Mouse (Mus musculus) adrenal gland, adult 2 months (tissue): ENCODE data around the gene Tle2. TPM values are rescaled to one million over a fixed set of nuclear protein-coding genes. Genes with fewer than 3 reads are reported as not detected.

Experiments used
- DNase-seq: peaks from one replicate; pipeline ENCODE4 v3.0.0; 2021
- long read RNA-seq: library from polyadenylated mRNA; stranded (forward); transcript quantifications from one replicate; pipeline ENCODE4 v2.0.0, GENCODE M21; 2021
- polyA plus RNA-seq: library from polyadenylated mRNA; depleted of rRNA; stranded (reverse); fragments of >200 nt; gene quantifications from 2 replicates; pipeline ENCODE4 v1.2.3, GENCODE M21; 2012; rRNA removed
- total RNA-seq, 2 experiments: library from RNA; stranded (reverse); gene quantifications; 2 replicates each; pipeline ENCODE4 v1.2.3; 2021

Gene Tle2
- 10 to 100 TPM; 50.4 to 51.0 TPM for total RNA-seq
- polyA plus RNA-seq = 417 and 691 TPM in 2 replicates
- long read RNA-seq, partial matches to known transcripts = 2 of 38 reads
- long read RNA-seq, other reads (novel, unspliced or antisense) = 34 of 38 reads

DNA sequence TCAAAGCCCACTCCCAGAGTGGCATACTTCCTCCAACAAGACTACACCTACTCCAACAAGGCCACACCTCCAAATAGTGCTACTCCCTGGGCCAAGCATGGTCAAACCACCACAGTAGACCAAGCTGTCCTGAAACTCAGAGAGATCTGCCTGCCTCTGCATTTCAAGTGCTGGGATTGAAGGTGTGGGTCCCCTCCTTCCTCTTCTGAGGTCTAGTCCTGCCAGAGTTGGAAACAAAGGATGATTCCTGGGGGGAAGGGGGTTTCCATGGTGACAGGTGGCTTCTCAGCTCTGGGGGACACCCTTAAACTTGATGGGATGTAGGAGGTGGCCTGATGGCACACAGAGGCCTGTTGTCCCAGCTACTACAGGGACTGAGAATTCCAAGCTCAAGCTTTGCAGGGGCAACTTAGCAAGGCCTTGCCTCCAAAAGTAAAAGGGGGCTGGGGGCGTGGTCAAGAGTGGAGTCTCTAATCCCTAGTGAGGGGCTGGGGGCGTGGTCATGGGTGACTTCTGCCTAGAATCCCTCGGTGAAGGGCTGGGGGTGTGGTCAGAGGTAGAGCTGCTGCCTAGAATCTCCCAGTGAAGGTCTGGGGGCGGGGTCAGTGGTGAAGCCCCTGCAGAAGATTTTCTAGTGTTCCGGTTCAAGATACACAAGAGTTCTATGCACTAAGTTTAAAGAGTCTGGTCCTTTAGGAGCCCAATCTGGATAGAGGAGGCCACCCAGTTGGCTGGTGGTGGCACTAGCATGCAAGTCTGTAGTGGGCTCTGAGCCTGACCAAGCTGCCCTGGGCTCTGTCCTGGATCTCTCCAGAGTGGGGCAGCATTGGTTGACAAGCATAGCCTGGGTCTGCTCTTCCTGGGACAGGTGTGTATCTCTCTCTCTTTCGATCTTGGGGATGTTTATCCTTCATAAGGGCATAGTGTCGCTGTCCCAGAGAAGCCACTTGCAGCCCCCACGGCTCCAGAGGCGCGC lies at the start of gene Tle2:
Tle2 (plus strand) TSS at position 481 of the 976 bp plus-strand sequence.
- peak; percentile 45 for DNase-seq

- DNase-seq = peak; percentile 3
Observed at GRCm38 (mm10) chr10:81525017-81525694, 49.2 kb upstream of the Tle2 start.

- peak; percentile 83 for DNase-seq
Observed at GRCm38 (mm10) chr10:81526779-81527178, 47.6 kb upstream of the Tle2 start.

DNA sequence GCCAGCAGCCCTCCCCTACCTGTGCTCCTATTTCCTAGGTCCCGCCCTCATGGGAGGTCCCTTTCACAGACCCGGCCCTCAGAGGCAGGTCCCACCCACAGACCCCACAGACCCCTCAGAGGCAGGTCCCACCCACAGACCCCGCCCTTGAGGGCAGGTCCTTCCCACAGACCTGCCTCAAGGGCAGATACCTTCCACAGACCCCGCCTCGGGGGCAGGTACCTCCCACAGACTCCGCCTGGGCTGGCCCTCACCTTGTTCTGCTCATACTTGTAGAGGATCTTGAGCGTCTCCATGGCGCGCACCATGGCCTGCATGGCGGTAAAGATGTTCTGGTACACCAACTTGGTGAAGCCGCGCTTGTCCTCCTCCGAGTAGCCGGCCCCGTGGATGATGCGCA lies 39.5 kb upstream of the Tle2 start:
- no peak for DNase-seq

DNA sequence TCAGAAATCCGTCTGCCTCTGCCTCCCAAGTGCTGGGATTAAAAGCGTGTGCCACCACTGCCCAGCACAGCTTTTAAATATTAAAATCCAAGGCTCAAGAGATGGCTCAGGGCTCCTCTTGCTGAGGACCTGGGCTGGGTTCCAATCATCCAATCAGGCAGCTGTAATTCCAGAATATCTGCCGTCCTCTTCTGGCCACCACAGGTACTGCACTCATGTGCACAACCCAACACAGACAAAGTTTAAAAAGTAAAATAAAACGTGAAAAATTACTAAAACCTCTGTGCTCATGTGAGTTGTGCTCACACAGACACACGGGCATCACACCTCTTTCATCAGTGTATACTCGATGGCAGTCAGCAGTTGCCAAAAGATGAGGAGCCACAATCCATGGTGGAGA lies 37.6 kb upstream of the Tle2 start:
- no peak for DNase-seq

- no peak for DNase-seq
Observed at GRCm38 (mm10) chr10:81537429-81537828, 36.9 kb upstream of the Tle2 start.

- DNase-seq = no peak
Observed at GRCm38 (mm10) chr10:81538321-81539048, 35.9 kb upstream of the Tle2 start.

DNA sequence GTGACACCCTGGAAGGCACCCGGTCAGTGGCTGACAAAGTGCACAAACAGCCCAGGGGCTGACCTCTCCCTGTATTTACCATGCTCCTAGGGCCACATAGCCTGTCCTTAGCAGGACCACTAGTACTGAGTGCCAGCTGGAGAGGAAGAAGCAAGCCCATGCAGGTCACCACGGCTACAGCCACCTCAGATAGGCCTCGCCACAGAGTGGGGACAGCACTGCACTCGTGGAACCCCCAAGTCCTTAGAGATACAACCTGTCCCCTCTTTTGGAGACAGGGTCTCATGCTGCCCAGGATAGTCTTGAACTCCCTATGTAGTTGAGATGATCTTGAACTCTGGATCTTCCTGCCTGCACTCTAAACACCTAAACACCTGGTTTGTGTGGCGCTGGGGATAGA lies 33.0 kb upstream of the Tle2 start:
- DNase-seq = no peak

DNA sequence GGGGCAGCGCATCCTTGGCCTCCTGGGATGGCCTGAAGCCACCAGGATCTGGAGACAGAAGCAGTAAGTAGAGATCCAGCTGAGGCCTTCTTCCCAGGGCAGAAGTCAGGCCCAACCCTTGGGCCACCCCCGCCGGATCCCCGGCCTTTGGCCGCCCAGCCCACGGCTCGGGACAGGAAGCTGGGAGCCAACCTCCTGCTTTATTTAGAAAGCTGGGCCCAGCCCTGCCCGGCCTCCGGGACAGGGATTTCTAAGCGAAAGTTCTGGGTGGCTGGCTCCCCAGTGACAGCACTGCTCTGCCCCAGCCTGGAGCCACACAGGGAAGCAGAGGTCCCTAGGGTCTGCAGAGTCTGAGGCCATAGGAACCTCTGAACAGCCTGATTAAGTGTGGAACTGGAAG lies 32.6 kb upstream of the Tle2 start:
- peak; percentile 80 for DNase-seq

DNA sequence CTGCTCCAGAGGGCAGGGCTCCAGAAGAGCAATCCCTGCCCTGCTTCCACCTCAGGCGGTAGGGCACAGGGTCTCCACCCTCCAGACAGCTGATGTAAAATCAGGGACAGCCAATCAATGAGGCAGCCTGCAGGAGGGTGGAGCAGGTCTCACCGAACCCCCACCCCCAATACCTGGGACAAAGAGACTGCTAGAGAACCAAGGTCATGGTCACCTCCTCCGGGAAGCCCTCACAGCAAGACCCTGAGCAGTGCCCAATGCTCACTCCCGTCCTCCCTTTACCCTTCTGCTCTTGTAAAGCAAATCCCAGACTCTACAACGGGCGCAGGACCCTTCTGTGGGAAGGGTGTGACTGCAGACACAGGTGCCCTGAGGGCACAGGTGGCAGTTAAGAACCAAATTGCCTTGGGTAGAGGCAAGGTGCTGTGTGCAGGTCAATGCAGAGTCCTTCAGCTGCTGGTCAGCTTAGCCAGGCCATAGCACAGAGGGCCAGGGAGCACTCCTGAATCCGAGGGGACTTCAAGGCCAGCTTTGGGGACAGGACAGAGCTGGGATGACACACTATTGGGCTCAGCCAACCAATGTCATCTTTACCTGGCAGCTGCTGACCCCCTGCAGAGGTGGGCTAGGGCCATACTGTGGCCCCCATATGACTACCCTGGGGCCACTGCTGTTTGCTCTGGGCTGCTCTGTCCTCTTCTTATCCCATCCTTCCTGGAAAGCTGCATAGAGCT lies 31.5 kb upstream of the Tle2 start:
- DNase-seq = no peak

DNA sequence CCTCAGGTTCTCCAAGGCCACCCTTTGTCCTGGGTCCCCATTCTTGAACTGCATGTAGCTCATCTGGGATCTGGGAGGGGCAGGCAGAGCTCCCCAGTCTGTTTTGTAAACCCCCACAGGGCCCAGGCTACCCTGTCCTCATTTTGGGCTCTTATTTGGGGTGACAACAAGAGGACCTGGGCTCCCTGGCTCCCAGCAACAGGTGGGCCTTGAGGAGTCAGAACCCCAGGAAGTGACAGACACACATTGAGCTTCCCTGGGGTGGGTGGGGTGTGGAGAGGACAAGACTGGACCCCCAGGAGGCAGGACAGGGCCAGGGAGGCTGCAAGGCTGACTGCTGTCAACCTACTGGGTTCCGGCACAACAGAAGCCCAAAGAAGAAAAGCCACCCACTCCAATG lies 30.7 kb upstream of the Tle2 start:
- DNase-seq = no peak

GRCm38 (mm10) chr10:81544296-81545160 lies 29.8 kb upstream of the Tle2 start:
- DNase-seq = no peak

GRCm38 (mm10) chr10:81545161-81545747 lies 29.1 kb upstream of the Tle2 start, which contains the start of gene Gna11:
Gna11 (minus strand) TSS chr10:81545190.
- DNase-seq = peak; percentile 100

DNA sequence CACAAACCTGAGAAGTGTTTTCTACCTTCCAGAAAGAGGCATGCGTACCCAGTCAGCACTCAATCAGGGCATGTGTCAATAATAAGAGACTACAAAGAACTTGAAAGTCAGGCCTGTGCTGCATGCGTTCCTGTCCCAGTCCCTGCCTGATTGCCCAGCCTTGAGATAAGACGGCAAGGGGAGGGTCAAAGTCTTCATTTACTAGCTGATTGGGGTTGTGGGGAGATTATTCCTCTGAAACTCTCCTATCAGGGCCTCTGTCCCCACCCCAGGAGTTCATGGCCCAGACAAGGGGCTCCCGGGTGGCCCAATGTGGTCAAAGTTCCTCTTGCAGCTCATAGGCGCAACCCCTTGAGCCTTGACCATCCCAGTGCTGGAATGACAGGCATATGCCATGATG lies 28.0 kb upstream of the Tle2 start:
- no peak for DNase-seq

DNA sequence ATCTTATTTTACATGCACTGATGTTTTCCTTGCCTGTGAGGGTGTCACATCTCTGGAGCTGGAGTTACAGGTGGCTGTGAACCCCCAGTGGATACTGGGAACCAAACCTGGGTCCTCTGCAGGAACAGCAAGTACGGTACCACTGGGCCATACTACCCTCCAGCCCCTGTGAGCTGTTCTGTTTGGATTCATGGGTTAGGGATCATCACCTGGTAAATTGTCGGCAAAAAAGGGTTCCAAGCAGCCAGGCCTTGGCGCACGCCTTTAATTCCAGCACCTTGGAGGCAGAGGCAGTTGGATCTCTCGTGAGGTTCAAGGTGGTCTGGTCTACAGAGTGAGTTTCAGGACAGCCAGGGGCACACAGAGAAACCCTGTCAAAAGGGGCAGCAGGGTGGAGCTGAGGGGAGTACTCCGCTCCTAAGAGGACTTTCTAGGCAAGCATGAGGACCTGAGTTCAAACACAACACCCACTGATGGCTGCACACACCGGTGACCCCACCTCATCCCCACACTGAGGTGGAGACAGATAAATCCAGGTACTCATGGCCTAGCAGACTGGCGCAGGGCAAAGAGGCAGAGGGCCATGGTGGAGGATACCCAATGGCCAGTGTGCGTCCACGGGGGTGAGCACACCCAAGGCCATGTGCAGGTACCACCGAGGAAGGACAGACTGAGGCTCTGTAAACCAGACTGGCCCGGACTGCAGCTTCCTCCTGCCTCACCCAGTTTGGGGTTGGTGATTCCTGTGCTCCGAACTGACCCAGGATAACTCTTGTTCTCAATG lies 27.4 kb upstream of the Tle2 start:
- no peak for DNase-seq

- DNase-seq = no peak
Observed at GRCm38 (mm10) chr10:81548944-81549343, 25.4 kb upstream of the Tle2 start.

GRCm38 (mm10) chr10:81550257-81550656 lies 24.1 kb upstream of the Tle2 start:
- DNase-seq = peak; percentile 61

GRCm38 (mm10) chr10:81551597-81552102 lies 22.7 kb upstream of the Tle2 start:
- DNase-seq = peak; percentile 86

DNA sequence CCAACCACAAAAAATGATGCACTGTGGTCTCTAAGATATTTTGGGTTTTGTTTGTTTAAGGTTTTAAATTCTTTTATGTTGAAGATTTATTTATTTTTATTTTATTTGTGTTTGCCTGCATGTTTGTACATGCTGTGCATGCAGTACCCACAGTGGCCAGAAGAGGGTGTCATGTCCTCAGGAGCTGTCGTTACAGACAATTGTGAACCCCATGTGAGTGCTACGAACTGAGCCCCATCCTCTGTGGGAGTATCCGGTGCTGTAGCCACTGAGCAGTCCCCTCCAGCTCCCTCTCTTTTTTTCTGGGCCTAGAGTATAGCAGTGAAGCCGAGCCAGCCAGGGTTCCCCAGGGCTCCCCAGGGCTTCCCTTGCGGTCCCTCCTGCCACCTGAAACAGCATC lies 21.1 kb upstream of the Tle2 start:
- DNase-seq = no peak
